Mouse (Mus musculus): ENCODE data around the gene Prrc2b. TPM values are rescaled to one million over a fixed set of nuclear protein-coding genes. Genes with fewer than 3 reads are reported as not detected.

Prrc2b gene
- total and polyA plus RNA-seq, 2 experiments from 2014 or later: 19.5 to 66.5 TPM

GRCm38 (mm10) chr2:32218541-32219334, 67.9 kb downstream of the Prrc2b start:
- Histone ChIP-seq H3K36me3 (replicated peaks; ENCODE audit: control insufficient read depth, insufficient read depth, low read length) (peaks cover 100% of the 10 kb centered on the region), H3K27ac (ENCODE audit: low read depth) (no peak overlapping the region), H3K4me1 (ENCODE audit: control insufficient read depth, insufficient read depth) (no peaks in the 10 kb centered on the region), H3K9me3 (replicated peaks; ENCODE audit: control insufficient read depth, low read length) (no peaks in the 10 kb centered on the region), H3K27me3 (ENCODE audit: control insufficient read depth, insufficient read depth, low read length) (no peaks in the 10 kb centered on the region), H3K9ac (replicated peaks; ENCODE audit: low read depth, low read length) (no peak overlapping the region), H3K4me2 (ENCODE audit: low read depth, low read length) (no peak overlapping the region), H3K4me3 (ENCODE audit: low read depth, low read length) (no peak overlapping the region)
- 83% methylated on average over 11 of the region's 11 CpGs for WGBS
- no peak for ATAC-seq (ENCODE audit: insufficient read depth, low read depth)
- DNase-seq (ENCODE audit: low spot score): no peak
- no peak for TF ChIP-seq CTCF (IDR thresholded peaks at IDR 0.05; ENCODE audit: low read depth)

- peaks cover 100% of the 10 kb centered on the region for H3K36me3 ChIP-seq (replicated peaks; ENCODE audit: control insufficient read depth, insufficient read depth, low read length)
- no peaks in the 10 kb centered on the region for H3K9me3 ChIP-seq (replicated peaks; ENCODE audit: control insufficient read depth, low read length)
- 88% methylated on average over 14 of the region's 14 CpGs for WGBS
- no peak overlapping the region for H3K9ac ChIP-seq (replicated peaks; ENCODE audit: low read depth, low read length)
- H3K4me3 ChIP-seq (ENCODE audit: low read depth, low read length): no peak overlapping the region
- DNase-seq (ENCODE audit: low spot score): no peak
- no peak for ATAC-seq (ENCODE audit: insufficient read depth, low read depth)
- no peaks in the 10 kb centered on the region for H3K4me1 ChIP-seq (ENCODE audit: control insufficient read depth, insufficient read depth)
- H3K27me3 ChIP-seq (ENCODE audit: control insufficient read depth, insufficient read depth, low read length): no peaks in the 10 kb centered on the region
- TF ChIP-seq CTCF (IDR thresholded peaks at IDR 0.05; ENCODE audit: low read depth) (no peak), EP300 (IDR thresholded peaks at IDR 0.05; ENCODE audit: low read depth) (no peak)
- H3K4me2 ChIP-seq (ENCODE audit: low read depth, low read length): no peak overlapping the region
- no peak overlapping the region for H3K27ac ChIP-seq (ENCODE audit: low read depth)
Observed at GRCm38 (mm10) chr2:32219501-32219900, 68.6 kb downstream of the Prrc2b start.

GRCm38 (mm10) chr2:32220021-32220420, 69.1 kb downstream of the Prrc2b start:
- H3K9ac ChIP-seq (replicated peaks; ENCODE audit: low read depth, low read length): no peak overlapping the region
- TF ChIP-seq EP300 (IDR thresholded peaks at IDR 0.05; ENCODE audit: low read depth) (no peak), CTCF (IDR thresholded peaks at IDR 0.05; ENCODE audit: low read depth) (no peak)
- H3K27ac ChIP-seq (ENCODE audit: low read depth): no peak overlapping the region
- DNase-seq (ENCODE audit: low spot score) (no peak), ATAC-seq (ENCODE audit: insufficient read depth, low read depth) (no peak)
- 88% methylated on average over 6 of the region's 6 CpGs for WGBS
- H3K27me3 ChIP-seq (ENCODE audit: control insufficient read depth, insufficient read depth, low read length): no peaks in the 10 kb centered on the region
- H3K9me3 ChIP-seq (replicated peaks; ENCODE audit: control insufficient read depth, low read length): no peaks in the 10 kb centered on the region
- no peak overlapping the region for H3K4me2 ChIP-seq (ENCODE audit: low read depth, low read length)
- peaks cover 100% of the 10 kb centered on the region for H3K36me3 ChIP-seq (replicated peaks; ENCODE audit: control insufficient read depth, insufficient read depth, low read length)
- no peak overlapping the region for H3K4me3 ChIP-seq (ENCODE audit: low read depth, low read length)
- H3K4me1 ChIP-seq (ENCODE audit: control insufficient read depth, insufficient read depth): no peaks in the 10 kb centered on the region

- Histone ChIP-seq H3K4me1 (ENCODE audit: control insufficient read depth, insufficient read depth) (no peaks in the 10 kb centered on the region), H3K27ac (ENCODE audit: low read depth) (no peak overlapping the region), H3K9ac (replicated peaks; ENCODE audit: low read depth, low read length) (no peak overlapping the region), H3K27me3 (ENCODE audit: control insufficient read depth, insufficient read depth, low read length) (no peaks in the 10 kb centered on the region), H3K4me2 (ENCODE audit: low read depth, low read length) (no peak overlapping the region), H3K36me3 (replicated peaks; ENCODE audit: control insufficient read depth, insufficient read depth, low read length) (peaks cover 100% of the 10 kb centered on the region), H3K9me3 (replicated peaks; ENCODE audit: control insufficient read depth, low read length) (no peaks in the 10 kb centered on the region), H3K4me3 (ENCODE audit: low read depth, low read length) (no peak overlapping the region)
- WGBS: 91% methylated on average over 10 of the region's 10 CpGs
- DNase-seq (ENCODE audit: low spot score) (no peak), ATAC-seq (ENCODE audit: insufficient read depth, low read depth) (no peak)
- no peak for TF ChIP-seq EP300 (IDR thresholded peaks at IDR 0.05; ENCODE audit: low read depth)
- no peak for TF ChIP-seq CTCF (IDR thresholded peaks at IDR 0.05; ENCODE audit: low read depth)
Observed at GRCm38 (mm10) chr2:32220969-32221368, 70.1 kb downstream of the Prrc2b start.

- Histone ChIP-seq H3K27ac (ENCODE audit: low read depth) (no peak overlapping the region), H3K9ac (replicated peaks; ENCODE audit: low read depth, low read length) (no peak overlapping the region), H3K27me3 (ENCODE audit: control insufficient read depth, insufficient read depth, low read length) (no peaks in the 10 kb centered on the region), H3K9me3 (replicated peaks; ENCODE audit: control insufficient read depth, low read length) (no peaks in the 10 kb centered on the region), H3K4me2 (ENCODE audit: low read depth, low read length) (no peak overlapping the region), H3K4me3 (ENCODE audit: low read depth, low read length) (no peak overlapping the region), H3K36me3 (replicated peaks; ENCODE audit: control insufficient read depth, insufficient read depth, low read length) (peaks cover 100% of the 10 kb centered on the region), H3K4me1 (ENCODE audit: control insufficient read depth, insufficient read depth) (no peaks in the 10 kb centered on the region)
- ATAC-seq (ENCODE audit: insufficient read depth, low read depth): no peak
- no peak for DNase-seq (ENCODE audit: low spot score)
- TF ChIP-seq EP300 (IDR thresholded peaks at IDR 0.05; ENCODE audit: low read depth): no peak
- no peak for TF ChIP-seq CTCF (IDR thresholded peaks at IDR 0.05; ENCODE audit: low read depth)
- 86% methylated on average over 7 of the region's 7 CpGs for WGBS
Observed at GRCm38 (mm10) chr2:32221577-32221976, 70.7 kb downstream of the Prrc2b start.

GRCm38 (mm10) chr2:32222057-32222456, 71.2 kb downstream of the Prrc2b start:
- Histone ChIP-seq H3K27ac (ENCODE audit: low read depth) (no peak overlapping the region), H3K27me3 (ENCODE audit: control insufficient read depth, insufficient read depth, low read length) (no peaks in the 10 kb centered on the region), H3K36me3 (replicated peaks; ENCODE audit: control insufficient read depth, insufficient read depth, low read length) (peaks cover 100% of the 10 kb centered on the region), H3K4me3 (ENCODE audit: low read depth, low read length) (no peak overlapping the region), H3K9ac (replicated peaks; ENCODE audit: low read depth, low read length) (no peak overlapping the region), H3K4me1 (ENCODE audit: control insufficient read depth, insufficient read depth) (no peaks in the 10 kb centered on the region), H3K9me3 (replicated peaks; ENCODE audit: control insufficient read depth, low read length) (no peaks in the 10 kb centered on the region), H3K4me2 (ENCODE audit: low read depth, low read length) (no peak overlapping the region)
- 76% methylated on average over 10 of the region's 10 CpGs for WGBS
- DNase-seq (ENCODE audit: low spot score) (no peak), ATAC-seq (ENCODE audit: insufficient read depth, low read depth) (no peak)
- no peak for TF ChIP-seq EP300 (IDR thresholded peaks at IDR 0.05; ENCODE audit: low read depth)
- TF ChIP-seq CTCF (IDR thresholded peaks at IDR 0.05; ENCODE audit: low read depth): no peak
